Mouse (Mus musculus) testis, adult 2 months (tissue): ENCODE measurements around the gene Abca7. TPM values are rescaled to one million over a fixed set of nuclear protein-coding genes. Genes with fewer than 3 reads are reported as not detected.
"Not testable (repeated sequence)": the region's sequence is repeated elsewhere in the genome, so short reads cannot be mapped to it uniquely, and the experiment has no call there.

Experiments
- H3K27ac ChIP-seq: fragments of 200-500 bp; 2 replicates; pipeline ENCODE4 v1.5.1; 2012; ENCODE audit warnings: low read depth, low read length; ENCODE audit not compliant: control insufficient read depth, insufficient read depth
- H3K27me3 ChIP-seq: fragments of 200-500 bp; 2 replicates; pipeline ENCODE4 v1.6.1; 2012; ENCODE audit warnings: mild to moderate bottlenecking, low read length, moderate library complexity; ENCODE audit not compliant: control insufficient read depth, insufficient read depth
- H3K36me3 ChIP-seq: fragments of 200-500 bp; 2 replicates; pipeline ENCODE4 v1.6.1; 2012; ENCODE audit warnings: mild to moderate bottlenecking, low read length; ENCODE audit not compliant: control insufficient read depth, insufficient read depth
- H3K4me1 ChIP-seq: fragments of 200-500 bp; 2 replicates; pipeline ENCODE4 v1.6.1; 2012; ENCODE audit warnings: low read length; ENCODE audit not compliant: control insufficient read depth, insufficient read depth
- H3K4me3 ChIP-seq: fragments of 200-500 bp; 2 replicates; pipeline ENCODE4 v1.5.1; 2012; ENCODE audit warnings: low read depth, mild to moderate bottlenecking, low read length, moderate library complexity, mixed read lengths; ENCODE audit not compliant: control insufficient read depth
- CTCF ChIP-seq: fragments of 200-500 bp; IDR thresholded peaks from 2 replicates; pipeline ENCODE4 v1.5.1; 2012; ENCODE audit warnings: low read depth, mild to moderate bottlenecking, inconsistent platforms, low read length, moderate library complexity; ENCODE audit not compliant: control insufficient read depth, insufficient read depth, insufficient replicate concordance
- POLR2A ChIP-seq: fragments of 200-500 bp; IDR thresholded peaks from 2 replicates; pipeline ENCODE4 v1.6.1; 2012; ENCODE audit warnings: low read depth, mild to moderate bottlenecking, inconsistent platforms, low read length, moderate library complexity; ENCODE audit not compliant: control insufficient read depth
- polyA plus RNA-seq: library from polyadenylated mRNA; depleted of rRNA; stranded (reverse); fragments of >200 nt; gene quantifications from 2 replicates; pipeline ENCODE4 v1.2.3, GENCODE M21; 2012

Gene Abca7
- polyA plus RNA-seq, 1 experiment: 2.2 TPM

- TF ChIP-seq CTCF (no peak), POLR2A (no peak)
- no peaks in the 10 kb centered on the region for H3K27me3 ChIP-seq
- H3K27ac ChIP-seq: no peak overlapping the region
- H3K4me1 ChIP-seq: peaks cover 4% of the 10 kb centered on the region
- no peaks in the 10 kb centered on the region for H3K36me3 ChIP-seq
- H3K4me3 ChIP-seq: no peak overlapping the region
These were observed 39.6 kb upstream of the Abca7 start for GRCm38 (mm10) chr10:79956643-79957154.

GRCm38 (mm10) chr10:79958140-79958816, 38.0 kb upstream of the Abca7 start:
- TF ChIP-seq CTCF: peak; percentile 80; the same call in 1 of the 2 replicates
- TF ChIP-seq POLR2A: no peak
- Histone ChIP-seq H3K27me3 (no peaks in the 10 kb centered on the region), H3K4me3 (no peak overlapping the region), H3K4me1 (peaks cover 4% of the 10 kb centered on the region), H3K36me3 (no peaks in the 10 kb centered on the region; the same call in 1 of the 2 replicates), H3K27ac (no peak overlapping the region)

DNA sequence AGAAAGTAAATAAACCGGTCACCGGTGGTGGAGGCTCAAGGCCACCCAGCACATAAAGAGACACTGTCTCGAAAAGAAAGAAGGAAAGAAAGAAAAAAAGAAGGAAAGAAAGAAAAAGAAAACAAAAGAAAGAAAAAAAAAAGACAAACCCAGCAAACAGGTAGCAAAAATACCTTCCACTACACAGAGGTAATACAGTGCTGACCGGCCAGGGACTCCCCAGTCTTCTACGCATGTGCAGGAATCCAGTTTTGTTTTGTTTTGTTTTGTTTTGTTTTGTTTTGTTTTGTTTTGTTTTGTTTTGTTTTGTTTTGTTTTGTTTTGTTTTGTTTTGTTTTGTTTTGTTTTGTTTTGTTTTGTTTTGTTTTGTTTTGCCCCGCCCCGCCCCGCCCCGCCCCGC, 36.9 kb upstream of the Abca7 start:
- not testable (repeated sequence) for H3K4me3 ChIP-seq, H3K27ac ChIP-seq, H3K27me3 ChIP-seq, H3K4me1 ChIP-seq, H3K36me3 ChIP-seq

DNA sequence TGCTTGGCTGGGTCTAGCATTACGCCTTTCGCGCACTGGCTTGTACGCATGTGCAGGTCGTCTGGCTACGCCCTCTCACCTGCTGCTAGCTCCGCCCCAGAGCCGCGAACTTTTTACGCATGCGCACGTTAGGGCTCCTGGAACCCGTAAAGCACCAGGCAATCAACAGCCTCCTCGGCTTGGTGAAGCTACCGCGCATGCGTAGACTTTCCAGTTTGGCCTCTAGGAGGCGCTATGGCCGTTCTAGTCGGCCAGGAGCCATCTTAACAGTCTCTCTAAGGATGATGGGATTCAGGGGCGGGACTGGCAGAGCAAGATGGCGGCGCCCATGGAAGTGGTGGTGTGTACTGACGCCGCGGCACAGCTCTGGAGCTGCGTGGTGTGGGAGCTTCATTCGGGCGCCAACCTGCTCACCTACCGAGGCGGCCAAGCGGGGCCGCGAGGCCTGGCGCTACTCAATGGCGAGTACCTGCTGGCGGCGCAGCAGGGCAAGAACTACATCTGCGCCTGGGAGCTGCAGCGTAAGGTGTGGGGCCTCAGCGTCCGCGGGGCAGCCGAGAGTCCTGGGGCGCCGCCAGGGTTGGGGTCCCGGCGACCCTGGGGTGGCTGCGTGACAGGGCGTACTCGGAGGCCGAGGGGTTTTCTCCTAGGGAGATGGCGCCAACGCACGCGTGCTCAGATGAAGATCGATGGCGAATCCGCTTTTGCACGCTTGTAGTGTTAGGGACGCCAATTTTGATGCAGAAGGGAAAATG, 36.3 kb upstream of the Abca7 start, which contains the start of gene Wdr18:
TSS of gene Wdr18 (plus strand) at position 306 of the 755 bp plus-strand sequence.
- peak within 1 kb of the TSS; percentile 77 for H3K27ac ChIP-seq
- H3K36me3 ChIP-seq: no peaks in the 10 kb centered on the region; the same call in 1 of the 2 replicates
- peak within 1 kb of the TSS; percentile 92 for H3K4me3 ChIP-seq
- peaks cover 4% of the 10 kb centered on the region for H3K4me1 ChIP-seq
- H3K27me3 ChIP-seq: no peaks in the 10 kb centered on the region
- TF ChIP-seq CTCF (peak; percentile 98), POLR2A (peak; percentile 72)

DNA sequence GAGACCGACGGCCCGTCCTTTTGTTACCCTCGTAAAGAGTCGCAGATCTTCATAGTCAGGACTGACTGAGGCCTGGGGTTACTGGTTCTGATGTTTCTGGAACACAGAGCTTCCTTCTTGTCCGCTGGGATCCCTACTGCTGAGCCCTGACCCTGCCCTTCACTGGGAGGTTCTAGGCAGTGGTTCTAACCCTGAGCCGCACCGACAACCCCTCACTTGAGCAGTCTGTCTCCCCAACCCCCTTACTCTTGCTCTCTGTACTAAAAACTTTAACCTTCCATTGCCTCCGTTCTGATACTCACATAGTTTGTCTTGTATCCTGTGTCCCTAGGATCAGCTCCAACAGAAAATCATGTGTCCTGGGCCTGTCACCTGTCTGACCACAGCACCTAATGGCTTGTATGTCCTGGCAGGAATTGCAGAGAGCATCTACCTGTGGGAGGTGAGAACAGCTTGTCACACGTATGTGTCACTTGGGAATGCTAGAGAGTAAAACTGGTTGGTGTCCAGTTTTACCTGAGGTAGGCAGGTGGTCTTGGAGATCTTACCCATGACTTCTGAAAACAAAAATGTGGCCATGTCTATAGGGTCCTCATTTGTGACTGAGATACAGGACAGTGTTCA, 35.5 kb upstream of the Abca7 start:
- Histone ChIP-seq H3K4me3 (peak overlapping the region; percentile 92), H3K27me3 (no peaks in the 10 kb centered on the region), H3K36me3 (no peaks in the 10 kb centered on the region; the same call in 1 of the 2 replicates), H3K4me1 (peaks cover 4% of the 10 kb centered on the region), H3K27ac (no peak overlapping the region; the same call in 1 of the 2 replicates)
- TF ChIP-seq POLR2A (no peak), CTCF (no peak)

GRCm38 (mm10) chr10:79964727-79965126, 31.6 kb upstream of the Abca7 start:
- Histone ChIP-seq H3K27me3 (no peaks in the 10 kb centered on the region), H3K27ac (no peak overlapping the region), H3K36me3 (no peaks in the 10 kb centered on the region; the same call in 1 of the 2 replicates), H3K4me1 (peaks cover 7% of the 10 kb centered on the region), H3K4me3 (no peak overlapping the region)
- no peak for TF ChIP-seq POLR2A
- TF ChIP-seq CTCF: no peak

DNA sequence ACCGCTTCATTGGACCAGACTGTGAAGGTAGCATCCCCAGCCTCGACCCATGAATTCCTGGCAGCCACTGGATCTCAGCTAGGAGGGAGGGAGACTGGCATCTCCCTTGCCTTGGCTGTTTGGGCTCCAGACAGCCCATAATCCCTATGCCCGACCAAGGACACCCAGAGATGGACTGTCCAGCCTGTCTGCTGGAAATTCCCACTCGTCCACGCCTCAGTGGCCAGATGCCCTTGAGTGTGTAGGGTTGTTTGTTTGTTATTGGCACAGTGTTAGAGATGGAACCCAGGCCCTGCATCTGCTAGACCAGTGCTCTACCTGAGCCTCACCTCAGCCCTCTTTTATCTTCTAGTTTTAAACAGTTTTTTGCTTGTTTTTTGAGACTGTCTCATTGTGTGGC, 31.0 kb upstream of the Abca7 start:
- Histone ChIP-seq H3K36me3 (no peaks in the 10 kb centered on the region; the same call in 1 of the 2 replicates), H3K4me1 (peaks cover 7% of the 10 kb centered on the region), H3K27ac (no peak overlapping the region), H3K4me3 (no peak overlapping the region), H3K27me3 (no peaks in the 10 kb centered on the region)
- no peak for TF ChIP-seq CTCF
- TF ChIP-seq POLR2A: no peak
